ENCODE assay signal across 10 mouse cellular contexts in the genomic region with DNA sequence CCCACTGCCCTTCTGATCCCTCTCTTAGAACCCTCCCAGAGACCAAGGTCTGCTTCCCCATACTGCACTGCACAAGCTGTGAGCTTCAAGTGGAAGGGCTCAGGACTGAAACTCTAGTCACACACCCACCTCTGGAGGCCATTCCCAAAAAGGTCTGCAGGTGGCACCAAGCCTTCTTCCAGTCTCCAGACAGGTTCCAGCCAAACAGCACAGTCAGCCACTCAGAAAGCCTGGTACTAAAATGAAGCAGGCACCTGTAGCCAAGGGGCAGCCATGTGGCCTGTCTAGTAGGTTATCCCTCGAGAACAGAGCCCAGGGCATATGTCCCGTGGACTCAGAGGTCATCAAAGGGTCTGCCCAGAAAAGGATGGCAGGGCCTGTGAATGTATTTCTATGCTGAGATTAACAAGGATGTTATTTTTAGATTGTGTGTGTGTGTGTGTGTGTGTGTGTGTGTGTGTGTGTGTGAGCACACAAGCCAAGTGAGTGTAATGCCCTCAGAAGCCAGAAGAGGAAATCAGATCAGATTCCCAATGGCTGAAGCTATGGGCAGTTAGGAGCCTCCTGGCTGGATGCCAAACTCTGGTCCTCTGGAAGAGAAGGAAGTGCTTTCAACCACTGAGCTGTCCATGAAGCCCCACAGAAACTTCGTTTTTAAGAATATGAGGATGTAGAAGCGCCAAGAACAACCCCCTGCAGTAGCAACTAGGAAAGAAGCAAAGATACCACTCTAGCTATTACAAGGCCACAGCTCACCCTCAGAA. TPM values are rescaled to one million over a fixed set of nuclear protein-coding genes. Genes with fewer than 3 reads are reported as not detected.
DNase-seq lines count a peak whose midpoint lies in the region; ATAC-seq and TF ChIP-seq lines count a peak whose summit lies in the region.
"Had no signal": no experiment of that assay in that cellular context is flagged by ENCODE, and none has a peak within 500 bp of the region (broad histone marks: within the 10 kb centered on the region; RNA-seq: fewer than 3 reads in every experiment).

A gene (minus strand): TSS at position 291 of the 764 bp plus-strand sequence.

- no peaks in the 10 kb centered on the region for H3K36me3 ChIP-seq in lung, embryonic 14.5 days (ENCODE audit: insufficient read depth)
- H3K36me3 ChIP-seq in hindbrain, embryonic 16.5 days (ENCODE audit: control insufficient read depth, insufficient read depth, low read length): no peaks in the 10 kb centered on the region

- H3K4me1 ChIP-seq in lung, embryonic 14.5 days (ENCODE audit: insufficient read depth): no peaks in the 10 kb centered on the region
- H3K4me1 ChIP-seq in hindbrain, embryonic 16.5 days (ENCODE audit: control insufficient read depth, insufficient read depth, low read depth, low read length): peaks cover 29% of the 10 kb centered on the region
- H3K4me1 ChIP-seq in olfactory bulb, adult 2 months (ENCODE audit: control insufficient read depth, insufficient read depth, low read length): peaks cover 36% of the 10 kb centered on the region

- H3K9ac ChIP-seq in lung, embryonic 14.5 days: no peak within 1 kb of the TSS
- H3K9ac ChIP-seq in hindbrain, embryonic 16.5 days (ENCODE audit: low read depth, low read length): no peak within 1 kb of the TSS

- WGBS in lung, embryonic 14.5 days: 39% methylated on average over 4 of the region's 4 CpGs
- 48% methylated on average over 4 of the region's 4 CpGs for WGBS in hindbrain, embryonic 16.5 days
- 61% methylated on average over 4 of the region's 4 CpGs for WGBS in olfactory bulb, adult 2 months

- no peak within 1 kb of the TSS for H3K4me3 ChIP-seq in lung, embryonic 14.5 days (ENCODE audit: low read depth, low read length)
- no peak within 1 kb of the TSS for H3K4me3 ChIP-seq in hindbrain, embryonic 16.5 days (ENCODE audit: low read length)
- no peak within 1 kb of the TSS for H3K4me3 ChIP-seq in olfactory bulb, adult 2 months (ENCODE audit: insufficient read depth, low read depth, low read length)

- peak; percentile 30 for DNase-seq in embryo, embryonic 10.5 days (ENCODE audit: low spot score)
- DNase-seq in embryo, embryonic 11 days: no peak
- DNase-seq in lung, embryonic 14.5 days: peak; percentile 75
- no peak for DNase-seq in lung, postnatal 25 days (ENCODE audit: low spot score)
- no peak for DNase-seq in thymus, postnatal 4 days
- DNase-seq in gastrocnemius, adult 18-20 months (ENCODE audit: low spot score): no peak

- no peak for ATAC-seq in lung, embryonic 14.5 days (ENCODE audit: insufficient read depth)
- ATAC-seq in hindbrain, embryonic 16.5 days: 0 out of 2 replicates have a peak, but pooled peaks have one; percentile 6

- peaks cover 47% of the 10 kb centered on the region for H3K27me3 ChIP-seq in lung, embryonic 14.5 days (ENCODE audit: insufficient read depth, low read length)
- H3K27me3 ChIP-seq in hindbrain, embryonic 16.5 days (replicated peaks; ENCODE audit: control insufficient read depth, insufficient read depth, low read length): no peaks in the 10 kb centered on the region

- H3K27ac ChIP-seq in lung, embryonic 14.5 days (ENCODE audit: low read depth): no peak within 1 kb of the TSS
- H3K27ac ChIP-seq in hindbrain, embryonic 16.5 days (ENCODE audit: low read depth, low read length): no peak within 1 kb of the TSS
- H3K27ac ChIP-seq in olfactory bulb, adult 2 months (ENCODE audit: insufficient read depth, low read depth, low read length): no peak within 1 kb of the TSS

- 0 out of 2 replicates have a peak, but pooled peaks have one; percentile 6 for TF ChIP-seq CTCF in lung, embryonic 14.5 days (IDR thresholded peaks at IDR 0.05; ENCODE audit: low read depth)
- TF ChIP-seq CTCF in olfactory bulb, adult 2 months (IDR thresholded peaks at IDR 0.05; ENCODE audit: insufficient read depth, low read depth, low read length): 0 out of 2 replicates have a peak, but pooled peaks have one; percentile 25

- H3K4me2 ChIP-seq in lung, embryonic 14.5 days: no peak within 1 kb of the TSS
- H3K4me2 ChIP-seq in hindbrain, embryonic 16.5 days (ENCODE audit: low read length): no peak within 1 kb of the TSS; the same call in 1 of the 2 replicates

- TF ChIP-seq POLR2A in olfactory bulb, adult 2 months (IDR thresholded peaks at IDR 0.05; ENCODE audit: insufficient read depth, low read depth, low read length): no peak

- H3K9me3 ChIP-seq in lung, embryonic 14.5 days (ENCODE audit: low read depth, low read length): no peaks in the 10 kb centered on the region
- no peaks in the 10 kb centered on the region for H3K9me3 ChIP-seq in hindbrain, embryonic 16.5 days (ENCODE audit: control insufficient read depth, low read length)

RNA-seq across cellular contexts. Expression of the gene that starts here (rescaled TPM):
- 0.13 and 0.19 TPM in 2 replicates for polyA plus RNA-seq in lung, embryonic 14.5 days (2014; fragmentation: Nextera tagmentation; extraction: Ambion mirVana)
- polyA plus RNA-seq in hindbrain, embryonic 16.5 days (2015; fragmentation: Nextera tagmentation; extraction: Ambion mirVana): 68.4 and 69.4 TPM in 2 replicates
- polyA plus RNA-seq in olfactory bulb, adult 2 months (2012; ENCODE audit: insufficient read depth, insufficient read length, low replicate concordance, missing spikeins): 164 TPM in 1 of 2 replicates, not detected in the other
- under 1 TPM in 1 of 2 experiments, not detected in 1; 0.09 TPM for total RNA-seq in gastrocnemius, adult 18-20 months (2021)
- total RNA-seq: common myeloid progenitor, adult 5-6 weeks had no signal
- polyA plus RNA-seq: C2C12 had no signal

Comparison
In these comparisons a context has a peak if more than half of its experiments do, and no peak if none do; other contexts are left out.
1. Peak in DNase-seq in lung, embryonic 14.5 days; RNA of the gene not detected or under 1 TPM.